Mouse (Mus musculus) bone marrow, adult 2 months (tissue): ENCODE results near the gene Slc51b. TPM values are rescaled to one million over a fixed set of nuclear protein-coding genes. Genes with fewer than 3 reads are reported as not detected.
A peak's percentile ranks its signal among the peaks of the same experiment; 100 is the strongest.

ENCODE experiments used
- H3K27ac ChIP-seq: fragments of 200-500 bp; 2 replicates; pipeline ENCODE4 v1.5.1; 2012; ENCODE audit warnings: low read depth, mild to moderate bottlenecking, control low read depth, inconsistent platforms, low read length; ENCODE audit not compliant: control insufficient read depth, poor library complexity, insufficient read depth
- H3K4me1 ChIP-seq: fragments of 200-500 bp; 2 replicates; pipeline ENCODE4 v1.6.1; 2011; ENCODE audit warnings: low read length; ENCODE audit not compliant: control insufficient read depth, insufficient read depth
- H3K4me3 ChIP-seq: fragments of 200-500 bp; replicated peaks from 2 replicates; pipeline ENCODE3; 2011; ENCODE audit warnings: mild to moderate bottlenecking, low read depth, low read length, control low read depth; ENCODE audit not compliant: control insufficient read depth
- CTCF ChIP-seq: fragments of 200-500 bp; IDR thresholded peaks from 2 replicates; pipeline ENCODE4 v1.5.1; 2011; ENCODE audit warnings: low read length, control low read depth; ENCODE audit not compliant: control insufficient read depth, insufficient read depth
- POLR2A ChIP-seq: fragments of 200-500 bp; IDR thresholded peaks from 2 replicates; pipeline ENCODE4 v1.6.1; 2011; ENCODE audit warnings: low read depth, mild to moderate bottlenecking, control low read depth, low read length, borderline replicate concordance; ENCODE audit not compliant: control insufficient read depth
- WGBS: fragments of 180-500 bp; shearing (Covaris S2); methylation state at CpG from one replicate; pipeline ENCODE4 v1.1.7; 2018; 5-methylcytosine and 5-hydroxymethylcytosine counted together
- polyA plus RNA-seq: library from polyadenylated mRNA; stranded (reverse); fragments of >200 nt; gene quantifications from 2 replicates; pipeline ENCODE4 v1.2.4, GENCODE M21; 2011; ENCODE audit warnings: low replicate concordance; ENCODE audit not compliant: missing spikeins, insufficient read depth, insufficient read length

The Slc51b gene
- polyA plus RNA-seq, 1 experiment: not detected

GRCm38 (mm10) chr9:65447951-65448350 is 25.2 kb upstream of the Slc51b start:
- TF ChIP-seq CTCF: no peak
- TF ChIP-seq POLR2A: no peak
- H3K27ac ChIP-seq: no peak overlapping the region
- WGBS: 86% methylated on average over 6 of the region's 6 CpGs
- no peak overlapping the region for H3K4me3 ChIP-seq
- no peaks in the 10 kb centered on the region for H3K4me1 ChIP-seq

- Histone ChIP-seq H3K4me3 (no peak overlapping the region), H3K4me1 (no peaks in the 10 kb centered on the region), H3K27ac (no peak overlapping the region)
- TF ChIP-seq POLR2A: no peak
- WGBS: 88% methylated on average over 4 of the region's 4 CpGs
Observed at GRCm38 (mm10) chr9:65444692-65445091, 21.9 kb upstream of the Slc51b start.

- TF ChIP-seq POLR2A (peak; percentile 91), CTCF (no peak)
- under 1% methylated on average over 54 of the region's 54 CpGs for WGBS
- Histone ChIP-seq H3K4me1 (peaks cover 1% of the 10 kb centered on the region; the same call in 1 of the 2 replicates), H3K27ac (0 out of 2 replicates have a peak within 1 kb of the TSS, but pooled peaks have one; percentile 47), H3K4me3 (peak within 1 kb of the TSS; percentile 99)
Observed at GRCm38 (mm10) chr9:65435671-65436301, 13.0 kb upstream of the Slc51b start, which contains the start of gene Mtfmt. Gene Mtfmt (plus strand): TSS chr9:65435782.

GRCm38 (mm10) chr9:65435211-65435610 is 12.5 kb upstream of the Slc51b start:
- H3K4me1 ChIP-seq: peaks cover 1% of the 10 kb centered on the region; the same call in 1 of the 2 replicates
- TF ChIP-seq CTCF: no peak
- TF ChIP-seq POLR2A: no peak
- no peak overlapping the region for H3K27ac ChIP-seq
- no peak overlapping the region for H3K4me3 ChIP-seq
- WGBS: 70% methylated on average over 4 of the region's 4 CpGs

- TF ChIP-seq CTCF (peak; percentile 72), POLR2A (no peak)
- peaks cover 1% of the 10 kb centered on the region; the same call in 1 of the 2 replicates for H3K4me1 ChIP-seq
- no peak overlapping the region for H3K4me3 ChIP-seq
- WGBS: 62% methylated on average over 5 of the region's 5 CpGs
- H3K27ac ChIP-seq: no peak overlapping the region
Observed at GRCm38 (mm10) chr9:65434140-65434539, 11.4 kb upstream of the Slc51b start.

- Histone ChIP-seq H3K4me1 (peaks cover 1% of the 10 kb centered on the region; the same call in 1 of the 2 replicates), H3K4me3 (no peak overlapping the region), H3K27ac (no peak overlapping the region)
- 3% methylated on average over 3 of the region's 3 CpGs for WGBS
- TF ChIP-seq CTCF (peak; percentile 60), POLR2A (no peak)
Observed at GRCm38 (mm10) chr9:65432236-65432635, 9.5 kb upstream of the Slc51b start.

- TF ChIP-seq POLR2A (no peak), CTCF (no peak)
- H3K4me3 ChIP-seq: no peak overlapping the region
- whole genome bisulfite sequencing: 91% methylated on average over 5 of the region's 5 CpGs
- H3K4me1 ChIP-seq: no peaks in the 10 kb centered on the region
- no peak overlapping the region for H3K27ac ChIP-seq
Observed at GRCm38 (mm10) chr9:65430921-65431320, 8.2 kb upstream of the Slc51b start.

- Histone ChIP-seq H3K4me1 (no peaks in the 10 kb centered on the region), H3K4me3 (no peak overlapping the region), H3K27ac (no peak overlapping the region)
- no peak for TF ChIP-seq POLR2A
Observed at GRCm38 (mm10) chr9:65430401-65430800, 7.6 kb upstream of the Slc51b start.

GRCm38 (mm10) chr9:65428003-65428402 is 5.2 kb upstream of the Slc51b start:
- Histone ChIP-seq H3K4me1 (peaks cover 4% of the 10 kb centered on the region), H3K27ac (no peak overlapping the region), H3K4me3 (no peak overlapping the region)
- WGBS: 84% methylated on average over 5 of the region's 5 CpGs
- TF ChIP-seq POLR2A: no peak
- TF ChIP-seq CTCF: no peak
